Mouse (Mus musculus) myocyte (in vitro differentiated cells): Measurements from ENCODE around the gene Tnfrsf18.

ENCODE experiments used
- CEBPB ChIP-seq: IDR thresholded peaks from 2 replicates; pipeline ENCODE4 v1.6.1; 2011; ENCODE audit warnings: mild to moderate bottlenecking, moderate library complexity; ENCODE audit not compliant: poor library complexity, insufficient read depth, severe bottlenecking
- E2F4 ChIP-seq: IDR thresholded peaks from one replicate; pipeline ENCODE4 v1.6.1; 2011; ENCODE audit warnings: mild to moderate bottlenecking, control low read depth, moderate library complexity; ENCODE audit not compliant: insufficient read depth
- MAX ChIP-seq: IDR thresholded peaks from one replicate; pipeline ENCODE4 v1.6.1; 2011; ENCODE audit warnings: low read depth, mild to moderate bottlenecking, control low read depth
- MYOD1 ChIP-seq, 3 experiments: IDR thresholded peaks; one replicate each; pipeline ENCODE4 v1.6.1; 2011; ENCODE audit warnings: control low read depth in 2 of 3, low read depth in 2 of 3, mild to moderate bottlenecking in 2 of 3, moderate library complexity in 1 of 3; ENCODE audit not compliant: insufficient read length in 2 of 3, control insufficient read depth in 1 of 3
- MYOG ChIP-seq, 3 experiments: IDR thresholded peaks; one replicate each; pipeline ENCODE4 v1.6.1; 2011; ENCODE audit warnings: control low read depth in 2 of 3, low read depth in 2 of 3, mild to moderate bottlenecking in 2 of 3; ENCODE audit not compliant: insufficient read length in 2 of 3, control insufficient read depth in 1 of 3, insufficient read depth in 1 of 3
- POLR2A ChIP-seq: IDR thresholded peaks from one replicate; pipeline ENCODE4 v1.6.1; 2011; ENCODE audit warnings: low read depth, mild to moderate bottlenecking, control low read depth, moderate library complexity; ENCODE audit not compliant: insufficient read length
- POLR2AphosphoS2 ChIP-seq: IDR thresholded peaks from one replicate; pipeline ENCODE4 v1.6.1; 2011; ENCODE audit warnings: low read depth, control low read depth; ENCODE audit not compliant: insufficient read length
- SRF ChIP-seq: IDR thresholded peaks from one replicate; pipeline ENCODE4 v1.6.1; 2011; ENCODE audit warnings: low read depth; ENCODE audit not compliant: control insufficient read depth, insufficient read length
- TCF12 ChIP-seq: IDR thresholded peaks from one replicate; pipeline ENCODE4 v1.6.1; 2011; ENCODE audit warnings: mild to moderate bottlenecking, control low read depth; ENCODE audit not compliant: poor library complexity, insufficient read depth, severe bottlenecking
- USF1 ChIP-seq: IDR thresholded peaks from one replicate; pipeline ENCODE4 v1.6.1; 2011; ENCODE audit warnings: low read depth, mild to moderate bottlenecking, control low read depth, moderate library complexity

GRCm38 (mm10) chr4:156026013-156026412 is at the start of gene Tnfrsf18:
- TF ChIP-seq MYOD1 (IDR thresholded peaks at IDR 0.05; ENCODE audit: control insufficient read depth in 1 of 3, insufficient read length in 2 of 3, low read depth in 2 of 3) = no peak
- no peak for TF ChIP-seq MAX
- no peak for TF ChIP-seq POLR2A
- no peak for TF ChIP-seq MYOG (IDR thresholded peaks at IDR 0.05; ENCODE audit: control insufficient read depth in 1 of 3, insufficient read depth in 1 of 3, insufficient read length in 2 of 3, low read depth in 2 of 3)
- no peak for TF ChIP-seq USF1
- TF ChIP-seq CEBPB = no peak
- TF ChIP-seq POLR2AphosphoS2 = peak; percentile 10
- no peak for TF ChIP-seq SRF
- TF ChIP-seq E2F4 = no peak
- TF ChIP-seq TCF12 = no peak
